Mouse (Mus musculus): ENCODE measurements at regions not wholly inside any gene's neighbourhood (a gene's known extent, or its start where the extent isn't known, plus 50 kb on each side); places are given as distances from the start of the nearest gene placed in this dataset.

DNA sequence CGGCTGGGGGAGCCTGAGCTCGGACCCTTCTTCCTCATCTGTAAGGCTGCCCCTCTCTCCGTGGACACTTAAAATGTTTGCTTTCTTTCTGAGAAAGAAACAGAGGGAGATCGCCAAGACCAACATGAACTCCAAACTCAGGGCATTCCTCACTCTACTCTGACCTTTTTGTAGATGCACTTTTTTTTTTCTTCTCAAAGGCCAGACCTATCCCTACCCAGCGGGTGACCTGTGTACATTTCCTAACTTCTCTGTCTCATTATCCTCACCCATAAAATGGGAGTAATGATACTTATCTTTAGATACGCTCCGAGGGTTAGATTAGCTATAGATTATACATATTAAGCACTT, 109.6 kb upstream of the Jun start:
- TF ChIP-seq CTCF (IDR thresholded peaks at IDR 0.05; ENCODE audit: control insufficient read depth, insufficient read depth, insufficient read length) (no peak), MAX (IDR thresholded peaks at IDR 0.05) (no peak), MYOD1 (IDR thresholded peaks at IDR 0.05; ENCODE audit: control insufficient read depth, insufficient read length, low read depth) (no peak), MYOG (IDR thresholded peaks at IDR 0.05; ENCODE audit: control insufficient read depth, extremely low read depth, insufficient read length) (no peak), USF1 (IDR thresholded peaks at IDR 0.05; ENCODE audit: low read depth) (no peak), FOSL1 (IDR thresholded peaks at IDR 0.05; ENCODE audit: insufficient read depth, low read length, poor library complexity, severe bottlenecking) (no peak)
